Mouse (Mus musculus) embryonic facial prominence, embryonic 12.5 days (tissue): Measurements from ENCODE around the gene Cradd. TPM values are rescaled to one million over a fixed set of nuclear protein-coding genes. Genes with fewer than 3 reads are reported as not detected.

Experiments
- ATAC-seq: fragments of 200-750 bp; cut with Nextera tagmentation; 2 replicates; pipeline ENCODE4 v1.8.0; 2017; ENCODE audit not compliant: insufficient number of reproducible peaks, insufficient read depth, low FRiP score, low TSS enrichment
- H3K27ac ChIP-seq: fragments of 300-500 bp; sonication (generic); 2 replicates; pipeline ENCODE4 v1.5.1; 2016; ENCODE audit warnings: mild to moderate bottlenecking
- H3K27me3 ChIP-seq: fragments of 300-500 bp; sonication (generic); 2 replicates; pipeline ENCODE4 v1.6.1; 2016; ENCODE audit warnings: mild to moderate bottlenecking, moderate library complexity
- H3K36me3 ChIP-seq: fragments of 300-500 bp; sonication (generic); 2 replicates; pipeline ENCODE4 v1.6.1; 2016; ENCODE audit warnings: mild to moderate bottlenecking
- H3K4me1 ChIP-seq: fragments of 300-500 bp; sonication (generic); 2 replicates; pipeline ENCODE4 v1.6.1; 2016
- H3K4me2 ChIP-seq: fragments of 300-500 bp; sonication (generic); replicated peaks from 2 replicates; pipeline ENCODE4 v1.6.1; 2016; ENCODE audit warnings: mild to moderate bottlenecking, moderate library complexity
- H3K4me3 ChIP-seq: fragments of 300-500 bp; sonication (generic); 2 replicates; pipeline ENCODE4 v1.5.1; 2016; ENCODE audit warnings: mild to moderate bottlenecking
- H3K9ac ChIP-seq: fragments of 300-500 bp; sonication (generic); 2 replicates; pipeline ENCODE4 v1.6.1; 2016; ENCODE audit warnings: mild to moderate bottlenecking, moderate library complexity
- H3K9me3 ChIP-seq: fragments of 300-500 bp; sonication (generic); 2 replicates; pipeline ENCODE4 v1.6.1; 2016; ENCODE audit warnings: mild to moderate bottlenecking, moderate library complexity
- WGBS: fragments of 180-500 bp; shearing (Covaris S2); methylation state at CpG from one replicate; pipeline ENCODE4 v1.1.7; 2016; 5-methylcytosine and 5-hydroxymethylcytosine counted together
- polyA plus RNA-seq: library from polyadenylated mRNA; unstranded; fragments of >200 nt; fragmentation: Nextera tagmentation; extraction: Ambion mirVana; gene quantifications from 2 replicates; pipeline ENCODE4 v1.2.1, GENCODE M21; 2016

Gene Cradd
- polyA plus RNA-seq, 1 experiment from 2014 or later, result 14.1 TPM

GRCm38 (mm10) chr10:95210167-95210566 lies 113.8 kb downstream of the Cradd start:
- 66% methylated on average over 4 of the region's 4 CpGs for WGBS
- no peaks in the 10 kb centered on the region for H3K9me3 ChIP-seq
- H3K27ac ChIP-seq, result no peak overlapping the region
- no peak overlapping the region for H3K4me2 ChIP-seq
- H3K4me3 ChIP-seq, result no peak overlapping the region
- peaks cover 21% of the 10 kb centered on the region; the same call in 1 of the 2 replicates for H3K4me1 ChIP-seq
- no peaks in the 10 kb centered on the region for H3K27me3 ChIP-seq
- H3K9ac ChIP-seq, result no peak overlapping the region
- ATAC-seq, result no peak
- no peaks in the 10 kb centered on the region for H3K36me3 ChIP-seq

- no peak for ATAC-seq
- no peak overlapping the region for H3K4me3 ChIP-seq
- H3K36me3 ChIP-seq, result no peaks in the 10 kb centered on the region
- no peak overlapping the region for H3K9ac ChIP-seq
- WGBS, result 85% methylated on average over 8 of the region's 8 CpGs
- H3K27me3 ChIP-seq, result no peaks in the 10 kb centered on the region
- H3K9me3 ChIP-seq, result no peaks in the 10 kb centered on the region
- no peak overlapping the region for H3K4me2 ChIP-seq
- H3K4me1 ChIP-seq, result peaks cover 19% of the 10 kb centered on the region; the same call in 1 of the 2 replicates
- no peak overlapping the region for H3K27ac ChIP-seq
Measured at GRCm38 (mm10) chr10:95207423-95207822, 116.5 kb downstream of the Cradd start.

- H3K4me3 ChIP-seq, result no peak overlapping the region
- peaks cover 7% of the 10 kb centered on the region; the same call in 1 of the 2 replicates for H3K4me1 ChIP-seq
- ATAC-seq, result no peak
- no peak overlapping the region for H3K4me2 ChIP-seq
- 90% methylated on average over 8 of the region's 8 CpGs for WGBS
- no peaks in the 10 kb centered on the region for H3K9me3 ChIP-seq
- no peaks in the 10 kb centered on the region for H3K36me3 ChIP-seq
- no peak overlapping the region for H3K27ac ChIP-seq
- H3K9ac ChIP-seq, result no peak overlapping the region
- no peaks in the 10 kb centered on the region for H3K27me3 ChIP-seq
Measured at GRCm38 (mm10) chr10:95201514-95201913, 122.4 kb downstream of the Cradd start.

GRCm38 (mm10) chr10:95200323-95200722 lies 123.6 kb downstream of the Cradd start:
- H3K4me1 ChIP-seq, result peaks cover 7% of the 10 kb centered on the region; the same call in 1 of the 2 replicates
- WGBS, result 36% methylated on average over 7 of the region's 7 CpGs
- H3K9me3 ChIP-seq, result no peaks in the 10 kb centered on the region
- H3K9ac ChIP-seq, result no peak overlapping the region
- H3K36me3 ChIP-seq, result no peaks in the 10 kb centered on the region
- H3K4me3 ChIP-seq, result no peak overlapping the region
- H3K27ac ChIP-seq, result no peak overlapping the region
- no peak overlapping the region for H3K4me2 ChIP-seq
- no peaks in the 10 kb centered on the region for H3K27me3 ChIP-seq
- ATAC-seq, result no peak

GRCm38 (mm10) chr10:95199541-95200269 lies 124.2 kb downstream of the Cradd start:
- H3K36me3 ChIP-seq, result no peaks in the 10 kb centered on the region
- H3K27ac ChIP-seq, result no peak overlapping the region
- no peaks in the 10 kb centered on the region for H3K27me3 ChIP-seq
- H3K4me2 ChIP-seq, result no peak overlapping the region
- no peak overlapping the region for H3K9ac ChIP-seq
- H3K4me1 ChIP-seq, result peaks cover 3% of the 10 kb centered on the region; the same call in 1 of the 2 replicates
- no peak for ATAC-seq
- 30% methylated on average over 11 of the region's 11 CpGs for WGBS
- H3K4me3 ChIP-seq, result no peak overlapping the region
- H3K9me3 ChIP-seq, result no peaks in the 10 kb centered on the region

GRCm38 (mm10) chr10:95197377-95197776 lies 126.6 kb downstream of the Cradd start:
- WGBS, result 76% methylated on average over 8 of the region's 8 CpGs
- no peak for ATAC-seq
- Histone ChIP-seq H3K36me3 (no peaks in the 10 kb centered on the region), H3K9me3 (no peaks in the 10 kb centered on the region), H3K4me3 (no peak overlapping the region), H3K9ac (no peak overlapping the region), H3K27ac (no peak overlapping the region), H3K27me3 (no peaks in the 10 kb centered on the region), H3K4me1 (peaks cover 19% of the 10 kb centered on the region), H3K4me2 (no peak overlapping the region)

- no peak overlapping the region for H3K4me2 ChIP-seq
- no peaks in the 10 kb centered on the region for H3K36me3 ChIP-seq
- no peaks in the 10 kb centered on the region for H3K9me3 ChIP-seq
- no peak for ATAC-seq
- H3K9ac ChIP-seq, result no peak overlapping the region
- H3K27me3 ChIP-seq, result no peaks in the 10 kb centered on the region
- H3K4me1 ChIP-seq, result peaks cover 19% of the 10 kb centered on the region
- 87% methylated on average over 5 of the region's 5 CpGs for WGBS
- no peak overlapping the region for H3K27ac ChIP-seq
- no peak overlapping the region for H3K4me3 ChIP-seq
Measured at GRCm38 (mm10) chr10:95195719-95196118, 128.2 kb downstream of the Cradd start.

- H3K27me3 ChIP-seq, result no peaks in the 10 kb centered on the region
- H3K4me1 ChIP-seq, result peaks cover 15% of the 10 kb centered on the region
- H3K4me3 ChIP-seq, result no peak overlapping the region
- H3K36me3 ChIP-seq, result no peaks in the 10 kb centered on the region
- ATAC-seq, result no peak
- no peak overlapping the region for H3K4me2 ChIP-seq
- no peaks in the 10 kb centered on the region for H3K9me3 ChIP-seq
- no peak overlapping the region for H3K27ac ChIP-seq
- 94% methylated on average over 4 of the region's 4 CpGs for WGBS
- no peak overlapping the region for H3K9ac ChIP-seq
Measured at GRCm38 (mm10) chr10:95194776-95195175, 129.2 kb downstream of the Cradd start.

- Histone ChIP-seq H3K9me3 (no peaks in the 10 kb centered on the region), H3K9ac (no peak overlapping the region), H3K4me1 (peaks cover 15% of the 10 kb centered on the region), H3K4me3 (no peak overlapping the region), H3K4me2 (peak overlapping the region; percentile 37), H3K27ac (no peak overlapping the region), H3K36me3 (no peaks in the 10 kb centered on the region), H3K27me3 (no peaks in the 10 kb centered on the region)
- no peak for ATAC-seq
- WGBS, result 27% methylated on average over 11 of the region's 11 CpGs
Measured at GRCm38 (mm10) chr10:95193875-95194281, 130.1 kb downstream of the Cradd start.

GRCm38 (mm10) chr10:95191881-95192280 lies 132.1 kb downstream of the Cradd start:
- H3K9ac ChIP-seq, result no peak overlapping the region
- WGBS, result 73% methylated on average over 3 of the region's 3 CpGs
- no peak overlapping the region for H3K4me3 ChIP-seq
- H3K36me3 ChIP-seq, result no peaks in the 10 kb centered on the region
- no peak overlapping the region for H3K27ac ChIP-seq
- no peak for ATAC-seq
- no peak overlapping the region for H3K4me2 ChIP-seq
- H3K27me3 ChIP-seq, result no peaks in the 10 kb centered on the region
- H3K4me1 ChIP-seq, result peaks cover 15% of the 10 kb centered on the region
- no peaks in the 10 kb centered on the region for H3K9me3 ChIP-seq

- H3K4me3 ChIP-seq, result no peak overlapping the region
- H3K9me3 ChIP-seq, result no peaks in the 10 kb centered on the region
- no peak overlapping the region for H3K27ac ChIP-seq
- H3K4me2 ChIP-seq, result no peak overlapping the region
- no peak overlapping the region for H3K9ac ChIP-seq
- WGBS, result 85% methylated on average over 9 of the region's 9 CpGs
- peaks cover 15% of the 10 kb centered on the region for H3K4me1 ChIP-seq
- no peaks in the 10 kb centered on the region for H3K27me3 ChIP-seq
- no peaks in the 10 kb centered on the region for H3K36me3 ChIP-seq
- no peak for ATAC-seq
Measured at GRCm38 (mm10) chr10:95191151-95191655, 132.7 kb downstream of the Cradd start.

- no peak overlapping the region for H3K9ac ChIP-seq
- no peak for ATAC-seq
- 88% methylated on average over 16 of the region's 16 CpGs for WGBS
- peaks cover 15% of the 10 kb centered on the region for H3K4me1 ChIP-seq
- 0 out of 2 replicates have a peak, but pooled peaks cover 5% of the 10 kb centered on the region for H3K9me3 ChIP-seq
- no peaks in the 10 kb centered on the region for H3K36me3 ChIP-seq
- no peak overlapping the region for H3K4me3 ChIP-seq
- no peak overlapping the region for H3K4me2 ChIP-seq
- no peaks in the 10 kb centered on the region for H3K27me3 ChIP-seq
- no peak overlapping the region for H3K27ac ChIP-seq
Measured at GRCm38 (mm10) chr10:95189550-95190211, 134.3 kb downstream of the Cradd start.
